Mouse (Mus musculus) CH12F3 (cell line): ENCODE data around the gene Gm3250.
"Not testable (repeated sequence)": the region's sequence is repeated elsewhere in the genome, so short reads cannot be mapped to it uniquely, and the experiment has no call there.

Experiments used
- in situ Hi-C: fragments of 300-500 bp; cut with MboI; formaldehyde crosslinking; loops from 2 replicates; pipeline ENCODE4 v1.14.3; 2020; ENCODE audit warnings: low sequenced_read_pairs

Gene Gm3250

DNA sequence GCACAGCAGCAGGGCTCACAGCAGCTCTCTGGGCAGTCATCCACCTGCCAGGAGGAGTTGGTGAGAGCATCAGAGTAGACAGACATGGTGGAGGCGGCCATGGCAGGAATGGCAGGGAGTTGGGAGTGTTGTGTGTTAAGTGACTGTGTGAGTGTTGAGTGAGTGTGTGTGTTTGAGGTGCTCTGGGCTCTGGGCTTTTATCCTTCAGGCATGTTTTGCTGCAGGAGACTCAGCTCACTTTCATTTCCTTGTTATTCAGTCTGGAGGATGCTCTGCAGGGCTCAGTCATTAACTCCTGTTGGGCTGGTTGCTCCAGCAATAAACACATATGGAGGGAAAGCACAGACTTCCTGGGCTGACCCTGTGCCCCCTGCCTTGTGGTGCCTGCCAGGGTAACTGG, at the start of gene Gm3250:
TSS of gene Gm3250 (minus strand) at position 101 of the 400 bp plus-strand sequence.
- in situ Hi-C loops: not testable (repeated sequence)

DNA sequence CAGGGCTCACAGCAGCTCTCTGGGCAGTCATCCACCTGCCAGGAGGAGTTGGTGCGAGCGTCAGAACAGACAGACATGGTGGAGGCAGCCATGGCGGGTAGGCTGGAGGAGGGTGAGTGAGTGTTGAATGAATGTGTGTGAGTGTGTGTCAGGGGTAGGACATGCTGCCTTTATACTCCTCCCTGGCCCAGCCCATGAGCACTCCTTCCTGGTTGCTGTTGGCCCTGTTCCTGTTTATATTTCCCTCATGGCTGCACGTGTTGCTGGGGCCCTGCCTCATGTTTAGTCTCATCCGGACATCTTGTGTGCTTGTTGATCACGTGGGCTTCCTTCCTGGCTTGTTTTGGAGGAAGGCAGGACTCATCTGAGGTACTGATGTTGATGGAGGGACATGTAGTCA, 44.6 kb upstream of the Gm3250 start, which contains the start of gene Krtap10-4:
TSS of gene Krtap10-4 (minus strand) at position 145 of the 400 bp plus-strand sequence.
- in situ Hi-C loops: no loop called here

DNA sequence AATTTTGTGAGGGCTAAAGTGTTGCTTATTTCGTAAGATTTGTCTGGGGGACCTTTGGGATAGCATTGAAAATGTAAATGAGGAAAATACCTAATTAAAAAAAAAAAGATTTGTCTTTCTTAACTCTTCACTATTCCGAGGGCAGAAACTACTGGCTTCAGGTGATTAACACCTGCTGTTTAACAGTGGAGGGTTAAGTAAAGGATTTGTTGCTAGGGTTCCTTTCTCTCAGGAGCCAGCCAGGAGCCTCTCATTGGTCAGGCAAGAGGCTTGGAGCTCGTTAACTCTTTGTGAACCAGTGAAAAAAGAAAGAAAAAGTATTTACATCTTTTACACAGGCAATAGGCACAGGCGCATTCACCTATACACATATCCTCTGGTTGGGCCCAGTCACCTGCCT, 36.9 kb upstream of the Gm3250 start:
- in situ Hi-C loops: no loop called here

DNA sequence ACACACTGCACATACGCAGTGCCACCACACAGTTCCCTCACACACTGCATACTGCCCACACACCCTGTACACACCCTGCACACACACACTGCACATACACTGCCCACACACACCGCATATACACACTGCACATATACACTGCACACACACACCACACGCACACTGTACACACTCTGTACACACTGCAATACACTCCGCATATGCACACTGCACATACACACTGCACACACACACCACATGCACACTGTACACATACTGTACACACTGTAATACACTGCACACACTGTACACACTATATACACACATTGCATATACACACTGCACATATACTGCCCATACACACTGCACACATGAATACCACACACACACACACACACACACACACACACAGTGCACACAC, 36.2 kb upstream of the Gm3250 start:
- in situ Hi-C loops: no loop called here

DNA sequence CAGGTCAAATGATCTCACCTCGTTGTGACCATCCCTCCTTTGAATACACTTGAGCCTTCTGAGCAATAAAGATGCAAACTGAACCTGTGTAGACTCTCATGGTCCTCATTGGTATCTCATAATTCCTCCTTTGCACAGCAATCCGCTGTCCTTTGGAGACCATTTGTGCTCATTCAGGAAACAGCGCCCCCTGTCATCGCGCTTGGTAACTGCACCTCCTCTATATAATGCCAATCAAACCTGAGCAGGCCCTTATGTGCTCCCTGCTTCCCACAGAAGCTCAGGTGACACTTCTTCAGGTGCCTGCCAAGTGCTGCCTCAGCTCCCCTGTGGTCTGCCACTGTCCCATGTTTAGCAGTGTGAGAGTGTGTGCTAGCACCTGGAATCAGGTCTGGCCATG, 33.2 kb upstream of the Gm3250 start:
- in situ Hi-C loops: no loop called here

DNA sequence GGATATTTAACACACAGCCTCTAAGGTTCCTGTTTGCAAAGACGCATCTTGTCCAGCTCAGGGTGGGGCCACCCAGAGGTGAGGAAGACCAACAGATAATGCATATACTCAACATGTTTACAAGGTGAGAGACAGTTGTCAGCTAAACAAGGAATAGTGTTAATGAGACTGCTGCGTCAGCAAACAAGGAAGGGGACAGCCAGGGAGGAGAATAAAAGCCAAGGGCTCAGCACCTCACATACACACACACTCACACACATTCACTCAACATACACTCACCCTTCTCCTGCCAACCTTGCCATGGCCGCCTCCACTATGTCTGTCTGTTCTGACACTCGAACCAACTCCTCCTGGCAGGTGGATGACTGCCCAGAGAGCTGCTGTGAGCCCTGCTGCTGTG, 32.0 kb upstream of the Gm3250 start, which contains the start of gene Gm2696:
TSS of gene Gm2696 (plus strand) at position 301 of the 400 bp plus-strand sequence.
- in situ Hi-C loops: no loop called here

DNA sequence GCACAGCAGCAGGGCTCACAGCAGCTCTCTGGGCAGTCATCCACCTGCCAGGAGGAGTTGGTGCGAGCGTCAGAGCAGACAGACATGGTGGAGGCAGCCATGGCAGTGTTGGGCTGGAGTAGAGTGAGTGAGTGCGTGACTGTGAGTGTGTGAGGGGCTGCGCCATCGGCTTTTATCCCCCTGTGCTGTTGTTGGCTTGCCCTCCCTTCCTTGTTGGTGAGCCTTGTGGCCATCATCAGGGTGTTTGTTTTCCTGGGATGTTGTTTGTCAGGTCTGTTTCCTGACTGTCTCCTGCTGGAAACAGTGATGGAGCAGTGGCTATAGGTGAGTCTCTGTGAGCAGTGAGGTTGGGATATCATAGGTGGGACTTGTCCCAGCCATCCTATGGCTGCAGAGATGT, 29.4 kb upstream of the Gm3250 start, which contains the start of gene Gm9507:
TSS of gene Gm9507 (minus strand) at position 101 of the 400 bp plus-strand sequence.
- in situ Hi-C loops: no loop called here

DNA sequence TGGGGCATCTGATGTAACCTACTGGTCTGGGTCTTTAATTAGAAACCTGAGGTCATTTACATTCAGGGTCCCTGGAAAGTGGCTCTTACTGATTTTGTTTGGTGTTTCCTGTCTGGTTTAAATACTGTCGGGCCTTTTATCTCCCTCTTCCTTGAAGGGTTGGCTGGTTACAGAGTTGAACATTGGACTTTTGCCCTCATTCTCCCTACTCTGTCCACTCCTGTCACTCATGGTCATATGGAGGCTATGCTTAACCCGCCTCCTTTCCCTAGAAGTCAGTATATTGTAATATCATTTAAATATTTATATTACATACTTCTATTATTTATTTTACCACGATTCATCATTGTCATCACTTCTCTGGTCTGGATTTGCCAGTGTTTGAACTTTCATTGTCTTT, 21.8 kb upstream of the Gm3250 start:
- in situ Hi-C loops: no loop called here

DNA sequence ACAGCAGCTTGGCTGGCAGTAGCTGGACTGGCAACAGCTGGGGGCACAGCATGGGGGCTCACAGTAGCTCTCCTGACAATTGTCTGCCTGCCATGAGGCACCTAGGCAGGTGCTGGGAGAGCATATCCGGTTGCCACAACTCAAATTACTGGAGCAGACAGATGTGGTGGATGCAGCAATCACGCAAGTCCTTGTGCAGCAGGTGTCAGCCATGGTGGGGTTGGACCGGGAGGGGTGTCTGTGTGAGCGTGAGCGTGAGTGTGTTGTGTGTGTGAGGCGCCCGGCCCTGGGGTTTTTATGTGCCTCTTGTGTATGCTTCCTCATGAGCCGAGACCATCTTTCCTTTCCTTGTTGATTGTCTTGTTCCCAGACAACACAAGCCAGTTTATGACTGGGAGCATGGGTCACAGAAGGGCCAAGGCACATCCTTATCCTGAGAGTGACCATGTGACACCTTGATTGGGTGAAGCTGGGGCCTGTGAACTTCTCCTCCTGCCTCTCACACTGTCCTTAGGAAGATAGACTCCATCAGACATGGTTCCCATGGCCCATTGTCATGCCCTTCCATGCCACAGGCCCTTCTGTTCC, 16.7 kb upstream of the Gm3250 start, which contains the start of gene Gm19668:
TSS of gene Gm19668 (minus strand) at position 213 of the 588 bp plus-strand sequence.
- in situ Hi-C loops: no loop called here

DNA sequence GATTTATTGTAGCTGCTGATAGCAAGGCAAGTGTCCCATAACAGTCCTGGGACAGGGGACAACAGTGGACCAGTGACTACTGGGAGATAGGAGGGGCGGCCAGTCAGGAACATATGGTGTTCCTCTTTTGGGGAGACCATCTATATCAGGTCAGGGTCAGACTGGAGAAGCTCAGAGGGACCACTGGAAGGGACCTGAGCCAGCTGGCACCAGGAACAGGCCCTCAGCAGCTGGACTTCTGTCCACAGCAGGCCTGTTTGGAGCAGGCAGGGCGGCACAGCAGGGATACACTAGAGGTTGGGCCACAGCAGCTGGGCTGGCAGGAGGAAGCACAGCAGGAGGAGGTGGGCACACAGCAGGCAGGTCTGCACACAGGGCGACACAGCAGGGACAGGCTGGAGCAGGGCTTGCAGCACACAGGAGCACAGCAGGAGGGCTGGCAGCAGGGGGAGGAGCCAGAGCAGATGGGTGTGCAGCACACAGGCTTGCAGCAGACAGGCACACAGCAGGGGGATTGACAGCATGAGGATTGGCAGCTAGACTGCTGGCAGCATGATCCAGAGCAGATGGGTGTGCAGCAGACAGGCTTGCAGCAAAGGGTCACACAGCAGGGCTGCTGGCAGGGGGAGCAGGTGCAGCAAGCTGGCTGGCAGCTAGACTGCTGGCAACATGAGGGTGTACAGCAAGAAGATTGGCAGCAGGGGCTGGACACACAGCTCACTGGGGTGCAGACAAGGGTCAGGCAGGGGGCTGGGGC, 16.0 kb upstream of the Gm3250 start:
- in situ Hi-C loops: not testable (repeated sequence)

DNA sequence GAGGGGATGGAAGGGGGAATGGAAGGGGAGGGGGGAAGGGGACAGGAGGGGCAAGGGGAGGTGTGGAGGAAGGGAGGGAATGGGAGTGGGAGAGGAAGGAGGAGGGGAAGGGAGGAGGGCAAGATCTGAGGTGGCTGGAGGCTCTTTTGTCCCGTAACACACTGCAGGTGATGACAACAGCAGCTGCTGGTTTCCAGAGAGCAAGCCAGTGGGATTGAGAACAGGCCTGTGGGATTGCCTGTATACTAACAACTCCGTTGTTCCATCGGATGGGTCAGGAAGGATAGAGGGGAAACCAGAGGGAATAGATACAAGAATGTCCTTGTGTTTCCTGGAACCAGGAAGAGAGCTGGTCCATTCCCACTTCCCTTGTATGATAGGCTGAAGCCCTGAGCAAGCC, 15.3 kb upstream of the Gm3250 start:
- in situ Hi-C loops: no loop called here

DNA sequence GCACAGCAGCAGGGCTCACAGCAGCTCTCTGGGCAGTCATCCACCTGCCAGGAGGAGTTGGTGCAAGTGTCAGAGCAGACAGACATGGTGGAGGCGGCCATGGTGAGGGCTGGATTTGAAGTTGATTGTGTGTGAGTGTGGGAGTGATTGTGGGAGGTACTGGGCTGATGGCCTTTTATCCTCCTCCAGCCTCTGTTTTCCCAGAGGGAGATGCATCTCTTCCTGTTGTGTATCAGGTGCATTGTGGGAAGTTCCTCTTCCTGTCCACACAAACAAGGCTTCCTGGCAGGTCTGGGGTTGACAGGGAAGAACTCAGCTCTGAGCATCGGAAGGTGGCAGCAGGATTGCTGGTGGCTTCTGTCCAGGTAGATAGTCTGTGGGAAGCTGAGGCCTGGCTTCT, 12.6 kb upstream of the Gm3250 start, which contains the start of gene Gm9639:
TSS of gene Gm9639 (minus strand) at position 101 of the 400 bp plus-strand sequence.
- in situ Hi-C loops: no loop called here

DNA sequence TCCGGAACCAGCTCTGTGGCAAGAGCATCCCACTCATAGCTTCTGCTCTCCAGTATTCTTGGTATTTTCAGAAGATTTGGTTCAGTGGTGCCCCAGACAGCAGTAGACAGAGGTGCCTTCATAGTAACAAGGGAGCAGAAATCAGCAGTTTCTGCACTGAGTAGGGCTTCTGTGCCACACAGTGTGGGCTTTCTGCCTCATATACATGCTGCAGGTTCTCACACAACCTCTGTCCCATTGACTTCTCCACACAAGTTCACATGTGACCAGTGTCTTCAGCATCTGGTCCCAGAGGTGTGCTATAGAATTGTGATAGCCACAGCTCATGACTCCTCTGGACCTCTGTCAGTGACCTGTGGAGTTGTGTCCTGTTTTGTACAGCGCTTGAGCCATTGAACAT, 6.3 kb upstream of the Gm3250 start:
- in situ Hi-C loops: no loop called here

DNA sequence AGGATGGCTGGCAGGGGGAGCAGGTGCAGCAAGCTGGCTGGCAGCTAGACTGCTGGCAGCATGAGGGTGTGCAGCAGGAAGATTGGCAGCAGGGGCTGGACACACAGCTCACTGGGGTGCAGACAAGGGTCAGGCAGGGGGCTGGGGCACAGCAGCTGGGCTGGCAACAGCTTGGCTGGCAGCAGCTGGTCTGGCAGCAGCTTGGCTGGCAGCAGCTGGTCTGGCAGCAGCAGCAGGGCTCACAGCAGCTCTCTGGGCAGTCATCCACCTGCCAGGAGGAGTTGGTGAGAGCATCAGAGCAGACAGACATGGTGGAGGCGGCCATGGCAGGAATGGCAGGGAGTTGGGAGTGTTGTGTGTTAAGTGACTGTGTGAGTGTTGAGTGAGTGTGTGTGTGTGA, 5.5 kb upstream of the Gm3250 start, which contains the start of gene Gm7137:
TSS of gene Gm7137 (minus strand) at position 325 of the 400 bp plus-strand sequence.
- in situ Hi-C loops: not testable (repeated sequence)

DNA sequence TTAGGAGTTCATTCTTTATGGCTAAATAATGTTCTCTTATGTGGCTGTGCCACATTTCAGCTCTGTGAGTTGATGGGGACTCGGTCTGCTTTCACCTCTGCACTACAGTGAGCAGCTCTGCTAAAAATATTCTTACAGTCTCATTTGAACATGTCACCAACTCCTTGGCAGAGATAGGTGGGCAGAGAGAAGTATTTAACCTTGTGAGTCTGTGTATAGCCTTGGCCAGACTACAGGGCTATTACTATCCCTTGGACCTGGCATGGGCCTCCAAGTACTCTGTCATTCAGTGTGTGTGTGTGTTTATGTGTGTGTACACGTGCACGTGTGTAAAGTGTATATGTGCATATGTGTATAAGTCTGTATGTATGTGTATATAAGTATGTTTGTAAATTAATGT, 1.1 kb upstream of the Gm3250 start:
- in situ Hi-C loops: not testable (repeated sequence)

DNA sequence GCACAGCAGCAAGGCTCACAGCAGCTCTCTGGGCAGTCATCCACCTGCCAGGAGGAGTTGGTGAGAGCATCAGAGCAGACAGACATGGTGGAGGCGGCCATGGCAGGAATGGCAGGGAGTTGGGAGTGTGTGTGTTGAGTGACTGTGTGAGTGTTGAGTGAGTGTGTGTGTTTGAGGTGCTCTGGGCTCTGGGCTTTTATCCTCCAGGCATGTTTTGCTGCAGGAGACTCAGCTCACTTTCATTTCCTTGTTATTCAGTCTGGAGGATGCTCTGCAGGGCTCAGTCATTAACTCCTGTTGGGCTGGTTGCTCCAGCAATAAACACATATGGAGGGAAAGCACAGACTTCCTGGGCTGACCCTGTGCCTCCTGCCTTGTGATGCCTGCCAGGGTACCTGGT, 5.5 kb downstream of the Gm3250 start, which contains the start of gene Gm7138:
TSS of gene Gm7138 (minus strand) at position 101 of the 400 bp plus-strand sequence.
- in situ Hi-C loops: not testable (repeated sequence)

DNA sequence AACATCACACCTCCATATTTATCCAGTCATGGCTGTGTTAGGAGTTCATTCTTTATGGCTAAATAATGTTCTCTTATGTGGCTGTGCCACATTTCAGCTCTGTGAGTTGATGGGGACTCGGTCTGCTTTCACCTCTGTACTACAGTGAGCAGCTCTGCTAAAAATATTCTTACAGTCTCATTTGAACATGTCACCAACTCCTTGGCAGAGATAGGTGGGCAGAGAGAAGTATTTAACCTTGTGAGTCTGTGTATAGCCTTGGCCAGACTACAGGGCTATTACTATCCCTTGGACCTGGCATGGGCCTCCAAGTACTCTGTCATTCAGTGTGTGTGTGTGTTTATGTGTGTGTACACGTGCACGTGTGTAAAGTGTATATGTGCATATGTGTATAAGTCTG, 10.2 kb downstream of the Gm3250 start:
- in situ Hi-C loops: not testable (repeated sequence)

DNA sequence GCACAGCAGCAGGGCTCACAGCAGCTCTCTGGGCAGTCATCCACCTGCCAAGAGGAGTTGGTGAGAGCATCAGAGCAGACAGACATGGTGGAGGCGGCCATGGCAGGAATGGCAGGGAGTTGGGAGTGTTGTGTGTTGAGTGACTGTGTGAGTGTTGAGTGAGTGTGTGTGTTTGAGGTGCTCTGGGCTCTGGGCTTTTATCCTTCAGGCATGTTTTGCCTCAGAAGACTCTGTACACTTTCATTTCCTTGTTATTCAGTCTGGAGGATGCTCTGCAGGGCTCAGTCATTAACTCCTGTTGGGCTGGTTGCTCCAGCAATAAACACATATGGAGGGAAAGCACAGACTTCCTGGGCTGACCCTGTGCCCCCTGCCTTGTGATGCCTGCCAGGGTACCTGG, 11.1 kb downstream of the Gm3250 start, which contains the start of gene Gm3238:
TSS of gene Gm3238 (minus strand) at position 101 of the 400 bp plus-strand sequence.
- in situ Hi-C loops: not testable (repeated sequence)

DNA sequence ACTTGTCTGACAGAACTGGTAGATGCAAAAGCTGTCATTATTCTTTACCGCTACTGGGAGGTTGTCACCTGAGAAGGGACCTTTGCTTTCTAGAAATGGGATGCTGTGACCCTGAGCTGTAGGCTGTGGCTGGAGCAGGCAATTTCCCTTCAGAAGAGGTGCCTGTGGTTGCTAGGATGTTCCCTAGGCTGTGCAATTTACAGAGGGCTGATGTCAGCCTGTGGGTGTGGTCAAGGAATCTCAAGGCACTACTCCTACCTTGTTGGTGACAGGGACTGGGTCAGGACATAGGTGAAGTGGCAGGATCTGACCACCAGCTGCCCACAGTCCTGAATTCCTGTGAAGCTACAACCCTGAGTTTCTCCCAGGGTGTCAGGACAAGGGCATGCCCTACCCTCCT, 12.6 kb downstream of the Gm3250 start:
- in situ Hi-C loops: no loop called here

DNA sequence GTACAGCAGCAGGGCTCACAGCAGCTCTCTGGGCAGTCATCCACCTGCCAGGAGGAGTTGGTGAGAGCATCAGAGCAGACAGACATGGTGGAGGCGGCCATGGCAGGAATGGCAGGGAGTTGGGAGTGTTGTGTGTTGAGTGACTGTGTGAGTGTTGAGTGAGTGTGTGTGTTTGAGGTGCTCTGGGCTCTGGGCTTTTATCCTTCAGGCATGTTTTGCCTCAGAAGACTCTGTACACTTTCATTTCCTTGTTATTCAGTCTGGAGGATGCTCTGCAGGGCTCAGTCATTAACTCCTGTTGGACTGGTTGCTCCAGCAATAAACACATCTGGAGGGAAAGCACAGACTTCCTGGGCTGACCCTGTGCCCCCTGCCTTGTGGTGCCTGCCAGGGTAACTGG, 22.8 kb downstream of the Gm3250 start, which contains the start of gene Gm3233:
TSS of gene Gm3233 (minus strand) at position 101 of the 400 bp plus-strand sequence.
- in situ Hi-C loops: not testable (repeated sequence)

DNA sequence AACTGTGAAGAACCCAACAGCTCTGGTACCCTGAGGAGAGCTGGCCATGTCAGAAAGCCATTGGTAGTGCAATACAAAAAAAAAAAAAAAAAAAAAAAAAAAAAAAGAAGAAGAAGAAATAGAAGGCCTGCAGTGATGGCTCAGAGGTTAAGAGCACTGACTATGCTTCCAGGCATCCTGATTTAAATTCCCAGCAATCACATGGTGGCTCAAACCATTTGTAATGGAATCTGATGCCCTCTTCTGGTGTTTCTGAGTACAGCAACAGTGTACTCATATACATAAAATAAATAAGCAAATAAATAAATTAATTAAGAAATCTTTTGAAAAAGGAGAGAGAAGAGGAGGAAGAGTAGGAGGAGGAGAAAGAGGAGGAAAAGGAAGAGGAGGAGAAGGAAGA, 28.9 kb downstream of the Gm3250 start:
- in situ Hi-C loops: no loop called here

DNA sequence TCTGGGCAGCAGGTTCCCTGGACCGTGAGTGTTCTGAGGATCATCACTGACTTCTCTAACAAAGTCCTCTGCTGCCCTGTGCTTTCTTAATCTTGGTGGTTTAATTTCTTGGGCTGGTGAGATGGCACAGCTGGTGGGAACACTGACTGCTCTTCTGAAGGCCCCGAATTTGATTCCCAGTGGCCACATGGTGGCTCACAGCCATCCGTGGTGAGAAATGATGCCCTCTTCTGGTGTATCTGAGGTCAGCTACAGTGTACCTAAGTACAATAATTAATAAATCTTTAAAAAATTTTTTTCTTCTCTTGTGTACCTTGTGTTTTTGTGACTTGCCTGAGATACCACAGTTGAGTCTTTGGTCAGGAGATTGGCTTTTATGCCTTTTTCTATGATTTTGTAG, 30.0 kb downstream of the Gm3250 start:
- in situ Hi-C loops: not testable (repeated sequence)
